Mouse (Mus musculus) ES-E14 (cell line): ENCODE measurements around the gene Tmem242. TPM values are rescaled to one million over a fixed set of nuclear protein-coding genes. Genes with fewer than 3 reads are reported as not detected.
A peak's percentile ranks its signal among the peaks of the same experiment; 100 is the strongest.

ENCODE experiments used
- DNase-seq: peaks from one replicate; pipeline ENCODE4 v3.0.0-alpha.2; 2013; ENCODE audit warnings: low read depth, low spot score
- H3K27ac ChIP-seq: 2 replicates; pipeline ENCODE4 v1.5.1; 2012; ENCODE audit warnings: low read depth, mild to moderate bottlenecking, low read length, moderate library complexity, mixed read lengths; ENCODE audit not compliant: poor library complexity, insufficient read depth, severe bottlenecking
- H3K36me3 ChIP-seq: 2 replicates; pipeline ENCODE4 v1.6.1; 2012; ENCODE audit warnings: mild to moderate bottlenecking, low read length, moderate library complexity, mixed read lengths; ENCODE audit not compliant: control insufficient read depth, poor library complexity, insufficient read depth, severe bottlenecking
- H3K4me1 ChIP-seq, 2 experiments: fragments of 150-350 bp in 1 of 2; sonication (generic) in 1 of 2; 2 replicates each; pipeline ENCODE4 v1.6.1; 2012; ENCODE audit warnings: low read length in 2 of 2, mild to moderate bottlenecking in 1 of 2, mixed read lengths in 1 of 2; ENCODE audit not compliant: control insufficient read depth in 2 of 2, insufficient read depth in 2 of 2, poor library complexity in 1 of 2
- H3K4me3 ChIP-seq, 2 experiments: fragments of 150-350 bp in 1 of 2; sonication (generic) in 1 of 2; 2 replicates each; pipeline ENCODE4 v1.5.1; 2012; ENCODE audit warnings: low read length in 2 of 2, low read depth in 1 of 2, mild to moderate bottlenecking in 1 of 2, mixed read lengths in 1 of 2; ENCODE audit not compliant: insufficient read depth in 1 of 2, poor library complexity in 1 of 2, severe bottlenecking in 1 of 2
- H3K9ac ChIP-seq: 2 replicates; pipeline ENCODE4 v1.6.1; 2012; ENCODE audit warnings: low read depth, mild to moderate bottlenecking, low read length, mixed read lengths; ENCODE audit not compliant: poor library complexity, insufficient read depth, severe bottlenecking
- H3K9me3 ChIP-seq: fragments of 150-350 bp; sonication (generic); 2 replicates; pipeline ENCODE4 v1.6.1; 2012; ENCODE audit warnings: low read depth, mild to moderate bottlenecking, low read length; ENCODE audit not compliant: control insufficient read depth, insufficient read depth
- CHD2 ChIP-seq: IDR thresholded peaks from 2 replicates; pipeline ENCODE4 v1.6.1; 2014; ENCODE audit warnings: mild to moderate bottlenecking, low read depth, low read length, inconsistent platforms
- HCFC1 ChIP-seq: IDR thresholded peaks from 2 replicates; pipeline ENCODE4 v1.6.1; 2012; ENCODE audit warnings: low read length, inconsistent platforms, borderline replicate concordance; ENCODE audit not compliant: insufficient read depth
- MAFK ChIP-seq: IDR thresholded peaks from 2 replicates; pipeline ENCODE4 v1.6.1; 2014; ENCODE audit warnings: mild to moderate bottlenecking, low read depth, low read length, inconsistent platforms; ENCODE audit not compliant: insufficient read depth
- ZC3H11A ChIP-seq: IDR thresholded peaks from 2 replicates; pipeline ENCODE4 v1.6.1; 2012; ENCODE audit warnings: low read depth, mild to moderate bottlenecking, inconsistent platforms, low read length, borderline replicate concordance
- ZNF384 ChIP-seq: IDR thresholded peaks from 2 replicates; pipeline ENCODE4 v1.6.1; 2012; ENCODE audit warnings: low read depth, low read length, inconsistent platforms
- in situ Hi-C, 2 experiments: fragments of 600-800 bp; cut with MboI; formaldehyde crosslinking; loops; one replicate each; pipeline ENCODE4 v1.15.1; 2025; ENCODE audit warnings: low sequenced_read_pairs in 2 of 2, inconsistent platforms in 1 of 2; ENCODE audit not compliant: unreplicated experiment in 2 of 2
- total RNA-seq: library from RNA; depleted of rRNA; stranded (reverse); fragments of 300-350 nt; gene quantifications from 2 replicates; pipeline ENCODE4 v1.2.3, GENCODE M21; 2012

The Tmem242 gene
- total RNA-seq, 1 experiment, result 61.6 TPM

GRCm38 (mm10) chr17:5406566-5406965 lies 33.5 kb downstream of the Tmem242 start:
- TF ChIP-seq HCFC1, result no peak
- no peak for TF ChIP-seq CHD2
- no peaks in the 10 kb centered on the region for H3K9me3 ChIP-seq
- no peak overlapping the region for H3K4me3 ChIP-seq
- in situ Hi-C loops, result no loop called here
- peaks cover 5% of the 10 kb centered on the region; the same call in 1 of the 2 replicates for H3K36me3 ChIP-seq
- H3K27ac ChIP-seq, result no peak overlapping the region
- peaks cover 8 to 12% of the 10 kb centered on the region in 2 experiments; a peak in 2 of 4 replicates for H3K4me1 ChIP-seq
- H3K9ac ChIP-seq, result no peak overlapping the region
- no peak for DNase-seq

DNA sequence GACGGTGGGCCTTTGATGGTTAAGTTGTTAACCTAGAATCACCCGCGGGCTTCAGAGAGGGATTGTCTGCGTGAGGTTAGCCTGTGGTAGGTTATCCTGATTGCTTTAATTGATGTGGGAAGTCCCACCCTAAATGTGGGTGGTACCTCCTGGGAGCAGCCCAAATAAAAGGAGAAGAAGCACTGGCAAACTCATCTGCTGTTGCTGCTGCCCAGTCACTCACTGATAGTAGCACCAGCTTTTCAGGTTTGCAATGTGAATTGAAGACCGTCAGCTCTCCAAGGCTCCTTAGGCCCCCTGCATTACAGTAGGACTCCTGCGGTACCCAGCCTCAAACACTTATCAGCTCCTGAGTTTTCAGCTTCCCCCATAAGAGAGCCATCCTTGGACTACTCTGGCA lies 36.2 kb downstream of the Tmem242 start:
- Histone ChIP-seq H3K9me3 (no peaks in the 10 kb centered on the region), H3K4me3 (no peak overlapping the region), H3K27ac (no peak overlapping the region), H3K9ac (no peak overlapping the region), H3K36me3 (no peaks in the 10 kb centered on the region), H3K4me1 (peaks cover 10 to 14% of the 10 kb centered on the region in 2 experiments; a peak in 2 of 4 replicates)
- TF ChIP-seq ZNF384, result no peak
- TF ChIP-seq MAFK, result no peak
- TF ChIP-seq ZC3H11A, result no peak
- no peak for TF ChIP-seq HCFC1
- TF ChIP-seq CHD2, result no peak
- DNase-seq, result no peak
- in situ Hi-C loops, result no loop called here

- Histone ChIP-seq H3K4me3 (no peak overlapping the region), H3K27ac (no peak overlapping the region), H3K4me1 (peaks cover 10 to 14% of the 10 kb centered on the region in 2 experiments; a peak in 2 of 4 replicates), H3K9ac (no peak overlapping the region), H3K9me3 (no peaks in the 10 kb centered on the region), H3K36me3 (no peaks in the 10 kb centered on the region)
- TF ChIP-seq ZC3H11A, result no peak
- no peak for TF ChIP-seq ZNF384
- in situ Hi-C loops, result no loop called here
- DNase-seq, result no peak
Observed at GRCm38 (mm10) chr17:5402624-5403023, 37.4 kb downstream of the Tmem242 start.

- no peak for TF ChIP-seq HCFC1
- peak; percentile 57; the same call in 1 of the 2 replicates for TF ChIP-seq CHD2
- TF ChIP-seq ZC3H11A, result peak; percentile 39; the same call in 1 of the 2 replicates
- peak; percentile 71 for DNase-seq
- no peak overlapping the region for H3K9ac ChIP-seq
- no peak overlapping the region for H3K27ac ChIP-seq
- no peak overlapping the region for H3K4me3 ChIP-seq
- in situ Hi-C loops, result no loop called here
- no peaks in the 10 kb centered on the region for H3K36me3 ChIP-seq
- no peaks in the 10 kb centered on the region for H3K9me3 ChIP-seq
- H3K4me1 ChIP-seq, result peaks cover 10 to 14% of the 10 kb centered on the region in 2 experiments; a peak in 2 of 4 replicates
Observed at GRCm38 (mm10) chr17:5402069-5402468, 38.0 kb downstream of the Tmem242 start.

GRCm38 (mm10) chr17:5401288-5401687 lies 38.8 kb downstream of the Tmem242 start:
- no peak for DNase-seq
- in situ Hi-C loops, result no loop called here
- Histone ChIP-seq H3K4me3 (no peak overlapping the region), H3K36me3 (no peaks in the 10 kb centered on the region), H3K9me3 (no peaks in the 10 kb centered on the region), H3K27ac (no peak overlapping the region), H3K4me1 (peaks cover 6 to 11% of the 10 kb centered on the region in 2 experiments; a peak in 2 of 4 replicates), H3K9ac (no peak overlapping the region)
- TF ChIP-seq CHD2, result no peak
- TF ChIP-seq ZC3H11A, result no peak
- TF ChIP-seq HCFC1, result no peak
- TF ChIP-seq MAFK, result no peak
- TF ChIP-seq ZNF384, result no peak
